Mouse (Mus musculus) kidney, embryonic 16.5 days (tissue): ENCODE measurements around the gene Elovl1. TPM values are rescaled to one million over a fixed set of nuclear protein-coding genes. Genes with fewer than 3 reads are reported as not detected.

Experiments used
- ATAC-seq: fragments of 200-750 bp; cut with Nextera tagmentation; 2 replicates; pipeline ENCODE4 v1.8.0; 2017; ENCODE audit warnings: moderate TSS enrichment; ENCODE audit not compliant: low FRiP score, low TSS enrichment
- H3K27ac ChIP-seq: fragments of 300-500 bp; sonication (generic); 2 replicates; pipeline ENCODE4 v1.5.1; 2014; ENCODE audit warnings: low read length
- H3K27me3 ChIP-seq: fragments of 300-500 bp; sonication (generic); 2 replicates; pipeline ENCODE4 v1.6.1; 2014; ENCODE audit warnings: low read length, control low read depth, mixed read lengths; ENCODE audit not compliant: insufficient read depth
- H3K36me3 ChIP-seq: fragments of 300-500 bp; sonication (generic); 2 replicates; pipeline ENCODE4 v1.6.1; 2014; ENCODE audit warnings: low read length, control low read depth, mixed read lengths; ENCODE audit not compliant: insufficient read depth
- H3K4me1 ChIP-seq: fragments of 300-500 bp; sonication (generic); 2 replicates; pipeline ENCODE4 v1.6.1; 2014; ENCODE audit warnings: low read length, control low read depth, mixed read lengths; ENCODE audit not compliant: insufficient read depth
- H3K4me2 ChIP-seq: fragments of 300-500 bp; sonication (generic); replicated peaks from 2 replicates; pipeline ENCODE4 v1.6.1; 2014; ENCODE audit warnings: low read depth, low read length
- H3K4me3 ChIP-seq: fragments of 300-500 bp; sonication (generic); 2 replicates; pipeline ENCODE4 v1.5.1; 2014; ENCODE audit warnings: mild to moderate bottlenecking, low read length
- H3K9ac ChIP-seq: fragments of 300-500 bp; sonication (generic); replicated peaks from 2 replicates; pipeline ENCODE4 v1.6.1; 2014; ENCODE audit warnings: low read length
- H3K9me3 ChIP-seq: fragments of 300-500 bp; sonication (generic); 2 replicates; pipeline ENCODE4 v1.6.1; 2016; ENCODE audit warnings: low read length, control low read depth
- WGBS: fragments of 180-500 bp; shearing (Covaris S2); extraction: QIAGEN DNeasy Blood & Tissue Kit; methylation state at CpG from one replicate; pipeline ENCODE4 v1.1.7; 2014; 5-methylcytosine and 5-hydroxymethylcytosine counted together
- polyA plus RNA-seq: library from polyadenylated mRNA; unstranded; fragments of >200 nt; fragmentation: Nextera tagmentation; extraction: Ambion mirVana; gene quantifications from 2 replicates; pipeline ENCODE4 v1.2.1, GENCODE M21; 2015

Elovl1 gene
- polyA plus RNA-seq, 1 experiment from 2014 or later: 125 TPM

DNA sequence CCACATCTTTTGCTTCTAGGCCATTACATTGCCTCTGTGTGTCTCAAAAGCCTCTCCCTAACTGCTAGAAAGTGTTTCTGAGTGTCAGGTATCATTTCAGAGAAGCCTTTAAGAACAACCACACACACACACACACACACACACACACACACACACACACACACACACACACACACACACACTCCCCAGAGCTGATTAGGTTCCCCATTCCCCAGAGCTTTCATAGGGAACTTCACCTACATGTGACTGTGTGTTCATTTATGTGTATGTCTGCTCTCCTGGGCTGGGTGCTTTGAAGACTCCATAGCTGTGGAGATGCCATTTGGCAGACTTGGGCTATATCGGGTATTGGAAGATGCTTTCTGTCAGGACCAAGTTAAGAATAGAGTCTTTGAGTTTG lies 2.5 kb upstream of the Elovl1 start:
- H3K9ac ChIP-seq: no peak overlapping the region
- H3K4me3 ChIP-seq: no peak overlapping the region
- 97% methylated on average over 1 of the region's 1 CpGs for WGBS
- peaks cover 7% of the 10 kb centered on the region; the same call in 1 of the 2 replicates for H3K36me3 ChIP-seq
- H3K27me3 ChIP-seq: no peaks in the 10 kb centered on the region
- peaks cover 28% of the 10 kb centered on the region for H3K4me1 ChIP-seq
- no peak overlapping the region for H3K27ac ChIP-seq
- ATAC-seq: no peak
- no peak overlapping the region for H3K4me2 ChIP-seq
- no peaks in the 10 kb centered on the region for H3K9me3 ChIP-seq

DNA sequence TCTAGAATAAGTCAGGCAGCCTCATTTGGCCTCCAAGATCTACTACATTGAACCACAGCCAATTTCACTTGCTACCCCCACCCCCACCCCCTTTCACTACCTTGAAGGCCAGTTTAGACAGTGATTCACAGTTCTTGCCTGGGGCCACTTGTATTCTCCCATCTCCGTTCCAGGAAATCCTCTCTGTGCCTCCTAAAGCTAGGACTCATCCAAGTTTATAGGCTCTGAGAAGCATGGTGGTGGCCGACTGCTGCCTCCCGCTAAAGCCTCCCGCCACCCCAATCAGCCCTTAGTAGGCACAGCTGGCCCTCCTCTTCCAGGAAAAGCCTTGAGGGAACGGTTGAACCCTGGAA lies 502 bp upstream of the Elovl1 start:
- peak overlapping the region; percentile 87 for H3K27ac ChIP-seq
- peak overlapping the region; percentile 77 for H3K4me3 ChIP-seq
- ATAC-seq: no peak; the same call in 1 of the 2 replicates
- H3K4me2 ChIP-seq: peak overlapping the region; percentile 79
- H3K9ac ChIP-seq: peak overlapping the region; percentile 85
- no peaks in the 10 kb centered on the region for H3K27me3 ChIP-seq
- WGBS: 1% methylated on average over 5 of the region's 5 CpGs
- peaks cover 18% of the 10 kb centered on the region for H3K36me3 ChIP-seq
- H3K4me1 ChIP-seq: peaks cover 28% of the 10 kb centered on the region
- no peaks in the 10 kb centered on the region for H3K9me3 ChIP-seq

DNA sequence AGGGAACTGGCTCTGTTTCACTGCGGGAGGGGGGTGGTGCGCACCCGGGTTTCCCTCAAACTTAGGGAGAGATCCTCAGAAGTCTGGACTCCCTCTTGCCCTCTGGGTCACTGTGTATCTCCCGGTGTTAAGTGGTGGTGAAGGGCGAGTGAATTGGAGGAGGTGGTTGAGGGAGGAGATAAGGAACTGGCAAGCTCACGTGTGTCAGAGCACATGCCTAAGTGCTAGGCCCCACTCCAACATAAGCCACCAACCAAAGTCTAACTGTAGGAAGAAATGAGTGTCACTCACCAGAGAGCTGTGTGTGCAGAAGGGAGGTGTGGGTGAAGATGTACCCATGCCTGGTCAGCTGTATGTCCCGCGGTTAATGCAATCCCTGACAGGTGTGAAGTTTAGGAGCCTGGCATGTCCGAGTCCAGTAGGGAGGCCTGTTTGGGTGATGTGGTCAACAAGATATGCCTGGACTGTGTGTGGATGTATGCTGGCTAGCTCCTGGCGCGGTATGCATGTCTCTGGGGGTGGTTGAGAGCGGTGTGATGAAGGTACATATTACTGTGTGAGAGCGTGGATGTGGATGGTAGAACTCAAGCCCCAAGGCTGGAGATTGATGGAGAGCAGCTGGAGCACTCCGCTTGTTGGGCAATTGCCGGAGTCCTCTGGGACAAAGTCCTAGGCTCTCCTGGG lies 780 bp downstream of the Elovl1 start:
- WGBS: 31% methylated on average over 15 of the region's 15 CpGs

DNA sequence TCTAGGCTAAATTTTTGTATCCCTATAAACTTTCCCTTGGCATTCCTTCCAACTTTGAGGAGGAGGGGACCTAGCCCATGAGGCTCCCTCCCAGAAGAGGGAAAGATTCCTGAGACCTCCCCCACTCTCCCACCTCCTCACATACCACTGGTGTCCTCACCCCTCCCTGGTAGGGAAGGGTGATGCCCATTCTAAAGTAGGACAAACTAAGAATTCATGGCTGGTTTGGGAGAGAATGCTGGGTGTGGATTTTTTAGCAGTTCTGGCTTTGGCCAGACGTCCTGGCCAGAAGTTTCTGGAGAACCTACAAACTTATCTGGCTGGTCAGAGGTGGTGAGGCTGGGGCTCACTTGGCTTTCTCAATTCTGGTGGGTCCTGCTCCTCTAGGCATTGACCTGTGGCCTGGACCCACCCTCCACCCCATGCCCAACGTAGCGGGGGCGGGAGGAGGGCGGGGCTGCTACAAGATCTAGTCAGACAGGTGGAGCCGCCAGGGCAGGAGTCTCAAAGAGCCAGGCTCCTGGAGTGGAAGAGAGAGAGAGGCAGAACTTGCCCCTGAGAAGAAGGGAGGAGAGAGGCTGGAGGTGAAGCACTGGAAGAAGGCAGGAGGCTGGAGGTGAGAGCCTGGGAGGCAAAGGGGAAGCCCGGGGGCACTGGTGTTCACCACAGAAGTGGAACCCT lies 1.5 kb downstream of the Elovl1 start:
- ATAC-seq: no peak
- Histone ChIP-seq H3K4me2 (peak overlapping the region; percentile 79), H3K27me3 (no peaks in the 10 kb centered on the region), H3K27ac (peak overlapping the region; percentile 83), H3K4me3 (peak overlapping the region; percentile 77), H3K9ac (peak overlapping the region; percentile 85), H3K9me3 (no peaks in the 10 kb centered on the region), H3K4me1 (peaks cover 35% of the 10 kb centered on the region), H3K36me3 (peaks cover 34% of the 10 kb centered on the region)
- 44% methylated on average over 7 of the region's 7 CpGs for WGBS

More for the DNA sequence above, 780 bp downstream of the Elovl1 start:
- H3K4me3 ChIP-seq: peak overlapping the region; percentile 77
- H3K4me1 ChIP-seq: peaks cover 31% of the 10 kb centered on the region
- H3K9ac ChIP-seq: peak overlapping the region; percentile 85
- H3K27ac ChIP-seq: peak overlapping the region; percentile 83
- H3K36me3 ChIP-seq: peaks cover 31% of the 10 kb centered on the region
- no peaks in the 10 kb centered on the region for H3K27me3 ChIP-seq
- H3K9me3 ChIP-seq: no peaks in the 10 kb centered on the region
- ATAC-seq: peak; percentile 43
- peak overlapping the region; percentile 79 for H3K4me2 ChIP-seq

DNA sequence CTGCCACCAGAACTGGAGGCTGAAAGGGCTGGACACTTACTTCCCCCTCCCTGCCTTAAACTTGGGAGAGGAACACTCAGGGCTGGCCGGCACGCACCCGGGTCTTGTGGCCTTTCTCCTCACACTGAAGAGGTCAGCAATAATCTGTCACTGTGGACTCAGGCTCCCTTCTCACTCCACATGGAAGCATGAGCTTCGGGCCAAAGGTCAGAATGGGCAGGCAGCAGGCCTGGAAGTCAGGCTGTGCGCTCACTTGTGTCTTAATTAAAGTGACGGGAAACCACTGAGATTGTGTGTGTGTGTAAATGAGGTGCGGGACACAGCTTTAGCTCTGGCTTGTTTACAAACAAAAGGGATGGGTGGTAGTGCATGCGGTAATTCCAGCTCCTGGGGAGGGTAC lies 4.4 kb downstream of the Elovl1 start:
- H3K36me3 ChIP-seq: peaks cover 41% of the 10 kb centered on the region
- H3K9me3 ChIP-seq: no peaks in the 10 kb centered on the region
- no peak for ATAC-seq
- H3K4me1 ChIP-seq: peaks cover 54% of the 10 kb centered on the region
- H3K4me2 ChIP-seq: no peak overlapping the region
- no peaks in the 10 kb centered on the region for H3K27me3 ChIP-seq
- no peak overlapping the region for H3K9ac ChIP-seq
- H3K4me3 ChIP-seq: no peak overlapping the region
- WGBS: 74% methylated on average over 8 of the region's 8 CpGs
- no peak overlapping the region for H3K27ac ChIP-seq

DNA sequence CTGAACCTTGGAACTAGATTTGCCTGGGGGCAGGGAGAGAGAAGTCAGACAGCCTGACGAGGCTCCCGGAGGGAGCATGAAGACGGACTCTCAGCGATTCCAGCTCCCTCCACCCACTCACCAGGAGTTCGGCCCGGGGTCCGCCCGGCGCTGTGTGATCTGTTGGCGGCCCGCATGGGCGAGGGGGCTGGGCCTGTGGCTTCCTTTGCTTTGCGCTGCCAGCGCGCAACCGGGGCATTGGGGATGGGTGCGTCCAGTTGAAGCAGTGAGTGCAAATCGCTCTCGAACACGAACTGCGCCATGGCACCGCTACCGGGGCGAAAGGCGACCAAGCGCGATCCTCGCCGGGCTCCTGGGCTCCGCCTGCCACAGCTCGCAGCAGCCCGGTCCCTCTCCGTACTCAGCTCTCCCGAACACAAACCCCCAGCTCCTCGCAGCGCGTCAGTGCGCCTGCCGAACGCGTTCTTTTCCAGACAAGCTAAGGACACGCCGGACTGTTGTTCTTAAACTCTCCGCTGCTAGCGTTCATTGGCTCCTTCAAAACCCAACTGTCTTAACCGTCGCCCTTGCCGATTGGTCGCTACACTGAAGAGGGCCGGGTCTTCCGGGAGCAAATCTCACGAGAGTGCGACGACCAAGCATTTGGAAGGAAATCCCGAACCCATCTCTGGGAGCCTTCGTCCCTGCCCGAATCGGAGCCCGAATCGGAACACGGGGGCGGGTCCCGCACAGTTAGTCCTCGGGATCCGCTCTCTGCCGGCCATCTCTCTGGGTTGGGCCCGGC lies 9.1 kb downstream of the Elovl1 start, which contains the start of gene Cdc20:
Cdc20 (minus strand) TSS at position 533 of the 784 bp plus-strand sequence.
- WGBS: under 1% methylated on average over 67 of the region's 67 CpGs
- Histone ChIP-seq H3K9me3 (no peaks in the 10 kb centered on the region), H3K9ac (peak within 1 kb of the TSS; percentile 90), H3K4me3 (peak within 1 kb of the TSS; percentile 82), H3K27me3 (no peaks in the 10 kb centered on the region), H3K27ac (peak within 1 kb of the TSS; percentile 94), H3K36me3 (peaks cover 27% of the 10 kb centered on the region), H3K4me1 (peaks cover 42% of the 10 kb centered on the region), H3K4me2 (peak within 1 kb of the TSS; percentile 96)
- peak; percentile 96 for ATAC-seq

DNA sequence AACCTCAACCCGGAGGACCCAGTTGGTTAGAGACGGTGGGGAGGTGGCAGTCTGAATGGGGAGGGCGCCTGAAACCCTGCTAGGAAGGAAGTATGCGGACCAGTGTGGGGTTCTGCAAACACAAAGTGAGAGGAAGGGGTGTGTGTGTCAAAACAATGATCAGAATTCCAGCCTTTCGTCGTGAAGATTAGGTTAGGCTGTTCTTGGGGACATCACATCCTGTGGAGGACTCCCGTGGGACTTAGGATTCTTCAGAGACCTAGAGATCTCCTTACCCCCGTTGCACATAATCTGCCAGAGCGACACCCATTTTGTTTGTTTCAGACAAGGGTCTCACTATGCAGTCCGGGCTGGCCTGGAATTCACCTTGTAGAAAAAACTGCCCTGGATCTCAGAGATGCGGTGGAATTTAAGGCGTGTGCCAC lies 9.9 kb downstream of the Elovl1 start:
- Histone ChIP-seq H3K36me3 (peaks cover 18% of the 10 kb centered on the region), H3K27ac (peak overlapping the region; percentile 94), H3K4me1 (peaks cover 39% of the 10 kb centered on the region), H3K4me2 (peak overlapping the region; percentile 96), H3K9ac (peak overlapping the region; percentile 90), H3K27me3 (no peaks in the 10 kb centered on the region), H3K4me3 (peak overlapping the region; percentile 82), H3K9me3 (no peaks in the 10 kb centered on the region)
- 7% methylated on average over 12 of the region's 12 CpGs for WGBS
- 0 out of 2 replicates have a peak, but pooled peaks have one; percentile 7 for ATAC-seq

DNA sequence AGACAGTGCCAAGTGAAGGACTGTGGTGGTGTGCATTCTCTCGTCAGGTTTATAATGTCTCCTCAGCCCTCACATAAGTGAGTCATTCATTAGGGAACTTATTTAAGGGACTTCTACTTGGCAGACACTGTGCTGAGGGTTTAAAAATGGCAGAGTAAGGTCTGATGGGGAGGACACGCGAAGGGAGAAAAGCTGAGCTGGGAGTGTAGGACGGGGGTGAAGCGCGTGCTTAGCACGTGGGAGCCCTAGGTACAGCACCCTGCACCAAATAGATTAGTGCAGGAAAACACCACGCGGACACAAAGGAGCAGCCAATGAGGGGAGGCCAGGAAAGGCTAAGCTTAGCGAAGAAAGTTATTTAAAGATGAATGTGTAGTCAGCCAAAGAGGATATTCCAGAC lies 17.2 kb downstream of the Elovl1 start:
- 0 out of 2 replicates have a peak, but pooled peaks cover 6% of the 10 kb centered on the region for H3K4me1 ChIP-seq
- no peak overlapping the region for H3K27ac ChIP-seq
- ATAC-seq: no peak
- no peaks in the 10 kb centered on the region for H3K36me3 ChIP-seq
- H3K9ac ChIP-seq: no peak overlapping the region
- WGBS: 86% methylated on average over 10 of the region's 10 CpGs
- no peaks in the 10 kb centered on the region for H3K27me3 ChIP-seq
- no peak overlapping the region for H3K4me2 ChIP-seq
- no peak overlapping the region for H3K4me3 ChIP-seq
- H3K9me3 ChIP-seq: no peaks in the 10 kb centered on the region

DNA sequence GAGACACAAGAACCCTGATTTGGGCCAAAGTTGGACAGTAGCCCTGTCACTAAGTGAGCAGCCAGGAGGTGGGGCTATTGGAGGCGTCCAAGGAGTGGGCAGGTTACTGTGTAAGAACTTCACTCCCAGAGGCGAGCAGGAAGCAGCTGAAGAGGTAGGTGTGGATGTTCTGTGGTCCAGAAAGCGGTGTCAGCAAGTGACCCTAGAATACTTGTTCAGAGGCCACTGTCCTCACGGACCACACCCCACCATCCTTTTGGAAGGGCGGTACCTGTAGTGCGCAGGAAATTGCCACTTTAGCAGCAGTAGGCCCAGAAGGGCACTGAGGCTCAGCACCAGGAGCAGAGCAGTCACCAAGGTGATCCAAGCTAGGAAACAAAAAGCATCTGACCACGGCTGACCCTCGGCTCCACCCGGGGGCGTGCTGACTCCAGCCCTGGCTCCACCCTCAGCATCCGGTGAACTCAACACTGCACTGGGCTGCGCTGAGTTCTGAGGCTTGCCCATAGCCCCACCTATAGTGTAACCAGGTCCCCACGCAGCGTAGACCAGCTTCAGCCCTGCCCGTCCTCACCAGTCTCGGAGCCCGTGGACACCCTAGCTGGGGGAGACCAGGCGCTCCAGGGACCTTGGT lies 18.0 kb downstream of the Elovl1 start:
- ATAC-seq: peak; percentile 94
- Histone ChIP-seq H3K4me1 (0 out of 2 replicates have a peak, but pooled peaks cover 6% of the 10 kb centered on the region), H3K27ac (no peak overlapping the region), H3K4me2 (peak overlapping the region; percentile 68), H3K36me3 (no peaks in the 10 kb centered on the region), H3K4me3 (peak overlapping the region; percentile 39), H3K9me3 (no peaks in the 10 kb centered on the region), H3K27me3 (no peaks in the 10 kb centered on the region), H3K9ac (peak overlapping the region; percentile 56)
- 16% methylated on average over 18 of the region's 18 CpGs for WGBS
